Mouse (Mus musculus) lung, embryonic 16.5 days (tissue): ENCODE results near the gene Akt2. TPM values are rescaled to one million over a fixed set of nuclear protein-coding genes. Genes with fewer than 3 reads are reported as not detected.
A peak's percentile ranks its signal among the peaks of the same experiment; 100 is the strongest.

Source experiments
- ATAC-seq: fragments of 200-750 bp; cut with Nextera tagmentation; 2 replicates; pipeline ENCODE4 v1.8.0; 2017; ENCODE audit warnings: low read depth, mild to moderate bottlenecking, moderate library complexity
- H3K27ac ChIP-seq: fragments of 300-500 bp; sonication (generic); 2 replicates; pipeline ENCODE4 v1.5.1; 2014; ENCODE audit warnings: mild to moderate bottlenecking, control low read depth, low read length
- H3K27me3 ChIP-seq: fragments of 300-500 bp; sonication (generic); 2 replicates; pipeline ENCODE4 v1.6.1; 2014; ENCODE audit warnings: low read depth, low read length, mixed read lengths; ENCODE audit not compliant: control insufficient read depth, insufficient read depth
- H3K36me3 ChIP-seq: fragments of 300-500 bp; sonication (generic); 2 replicates; pipeline ENCODE4 v1.6.1; 2014; ENCODE audit warnings: low read length; ENCODE audit not compliant: control insufficient read depth, insufficient read depth
- H3K4me1 ChIP-seq: fragments of 300-500 bp; sonication (generic); replicated peaks from 2 replicates; pipeline ENCODE4 v1.6.1; 2014; ENCODE audit warnings: low read length, mixed read lengths; ENCODE audit not compliant: control insufficient read depth, insufficient read depth
- H3K4me2 ChIP-seq: fragments of 300-500 bp; sonication (generic); 2 replicates; pipeline ENCODE4 v1.6.1; 2014; ENCODE audit warnings: low read depth, low read length, control low read depth
- H3K4me3 ChIP-seq: fragments of 300-500 bp; sonication (generic); 2 replicates; pipeline ENCODE4 v1.5.1; 2014; ENCODE audit warnings: mild to moderate bottlenecking, low read length, control low read depth
- H3K9ac ChIP-seq: fragments of 300-500 bp; sonication (generic); 2 replicates; pipeline ENCODE4 v1.6.1; 2014; ENCODE audit warnings: low read length, control low read depth
- H3K9me3 ChIP-seq: fragments of 300-500 bp; sonication (generic); 2 replicates; pipeline ENCODE4 v1.6.1; 2016; ENCODE audit warnings: low read length; ENCODE audit not compliant: control insufficient read depth
- WGBS: fragments of 180-500 bp; shearing (Covaris S2); extraction: QIAGEN DNeasy Blood & Tissue Kit; methylation state at CpG from one replicate; pipeline ENCODE4 v1.1.7; 2014; 5-methylcytosine and 5-hydroxymethylcytosine counted together
- polyA plus RNA-seq: library from polyadenylated mRNA; unstranded; fragments of >200 nt; fragmentation: Nextera tagmentation; extraction: Ambion mirVana; gene quantifications from 2 replicates; pipeline ENCODE4 v1.2.1, GENCODE M21; 2015

Gene Akt2
- polyA plus RNA-seq: 89.4 and 93.0 TPM in 2 replicates

DNA sequence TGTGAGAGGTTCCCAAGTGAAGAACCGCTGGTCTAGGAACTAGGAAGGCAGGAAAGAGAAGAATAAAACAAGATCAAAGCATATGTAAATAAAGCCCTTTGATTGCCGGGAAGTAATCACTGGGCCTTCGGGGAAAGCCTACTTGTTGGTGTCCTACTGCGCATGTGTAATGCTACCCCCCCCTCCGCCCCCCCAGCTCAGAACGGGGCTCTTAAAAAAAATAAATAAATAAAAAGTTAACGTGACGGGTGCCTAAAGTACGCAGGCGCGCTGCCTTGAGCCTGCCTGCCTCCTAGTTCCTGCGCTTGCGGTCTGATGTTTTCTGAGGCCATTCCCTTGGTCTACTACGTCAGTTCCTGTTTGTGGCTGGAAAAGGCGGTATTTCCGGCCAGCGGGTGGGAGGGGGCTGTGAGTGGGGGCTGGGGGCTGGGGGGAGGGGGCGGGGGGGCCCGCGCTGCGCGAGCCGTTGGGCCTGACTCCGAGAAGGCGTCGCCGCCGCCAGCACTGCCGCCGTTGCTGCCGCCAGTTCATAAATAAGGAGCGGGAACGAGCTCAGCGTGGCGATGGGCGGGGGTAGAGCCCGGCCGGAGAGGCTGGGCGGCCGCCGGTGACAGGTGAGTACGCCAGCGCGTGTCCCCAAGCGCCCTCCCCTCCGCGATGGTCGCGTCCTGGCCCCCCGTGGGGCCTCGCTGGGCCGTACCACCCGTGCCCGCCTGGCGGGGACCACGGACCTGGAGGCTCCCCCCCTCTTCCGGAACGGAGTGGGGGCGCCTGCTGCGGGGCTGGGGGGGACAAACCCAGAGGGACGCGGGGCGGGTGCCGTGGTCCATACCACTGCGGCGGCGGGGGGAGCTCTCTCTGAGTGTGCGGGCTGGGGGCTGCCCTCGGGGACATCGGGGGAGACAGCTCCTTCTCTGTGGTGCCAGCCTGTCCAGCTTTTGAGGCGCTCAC is at the start of gene Akt2:
Akt2 (plus strand) TSS at position 287 of the 951 bp plus-strand sequence.
- peak; percentile 96 for ATAC-seq
- Histone ChIP-seq H3K27me3 (no peaks in the 10 kb centered on the region), H3K9me3 (no peaks in the 10 kb centered on the region), H3K4me2 (peak within 1 kb of the TSS; percentile 71), H3K9ac (peak within 1 kb of the TSS; percentile 91), H3K4me3 (peak within 1 kb of the TSS; percentile 69), H3K36me3 (no peaks in the 10 kb centered on the region), H3K27ac (peak within 1 kb of the TSS; percentile 98), H3K4me1 (peaks cover 21% of the 10 kb centered on the region)
- WGBS: under 1% methylated on average over 44 of the region's 71 CpGs

DNA sequence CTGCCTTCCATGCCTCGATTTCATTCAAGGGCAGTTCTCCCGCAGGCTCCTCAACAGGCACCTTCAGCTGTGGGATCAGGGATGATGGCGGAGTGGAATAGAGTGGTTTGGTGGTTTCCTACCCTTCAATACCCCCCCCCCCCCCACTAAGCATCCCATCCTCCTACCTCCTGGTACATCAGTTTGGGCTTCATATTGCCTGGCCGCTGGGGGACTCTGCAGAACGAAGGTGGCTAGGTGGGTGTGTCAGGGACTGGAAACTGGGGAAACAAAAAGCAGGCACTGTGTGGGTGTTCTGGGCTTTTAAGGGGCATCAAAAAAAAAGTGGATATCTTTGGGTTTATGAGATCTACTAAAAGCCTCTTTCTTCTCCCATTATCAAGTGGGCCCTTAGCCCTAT is 49.4 kb upstream of the Akt2 start:
- H3K4me1 ChIP-seq: peaks cover 2% of the 10 kb centered on the region; the same call in 1 of the 2 replicates
- 53% methylated on average over 5 of the region's 5 CpGs for WGBS
- no peaks in the 10 kb centered on the region; the same call in 1 of the 2 replicates for H3K36me3 ChIP-seq
- no peak overlapping the region for H3K27ac ChIP-seq
- no peaks in the 10 kb centered on the region for H3K9me3 ChIP-seq
- no peaks in the 10 kb centered on the region for H3K27me3 ChIP-seq
- no peak for ATAC-seq
- peak overlapping the region; percentile 70 for H3K9ac ChIP-seq
- H3K4me3 ChIP-seq: peak overlapping the region; percentile 57
- H3K4me2 ChIP-seq: peak overlapping the region; percentile 88

DNA sequence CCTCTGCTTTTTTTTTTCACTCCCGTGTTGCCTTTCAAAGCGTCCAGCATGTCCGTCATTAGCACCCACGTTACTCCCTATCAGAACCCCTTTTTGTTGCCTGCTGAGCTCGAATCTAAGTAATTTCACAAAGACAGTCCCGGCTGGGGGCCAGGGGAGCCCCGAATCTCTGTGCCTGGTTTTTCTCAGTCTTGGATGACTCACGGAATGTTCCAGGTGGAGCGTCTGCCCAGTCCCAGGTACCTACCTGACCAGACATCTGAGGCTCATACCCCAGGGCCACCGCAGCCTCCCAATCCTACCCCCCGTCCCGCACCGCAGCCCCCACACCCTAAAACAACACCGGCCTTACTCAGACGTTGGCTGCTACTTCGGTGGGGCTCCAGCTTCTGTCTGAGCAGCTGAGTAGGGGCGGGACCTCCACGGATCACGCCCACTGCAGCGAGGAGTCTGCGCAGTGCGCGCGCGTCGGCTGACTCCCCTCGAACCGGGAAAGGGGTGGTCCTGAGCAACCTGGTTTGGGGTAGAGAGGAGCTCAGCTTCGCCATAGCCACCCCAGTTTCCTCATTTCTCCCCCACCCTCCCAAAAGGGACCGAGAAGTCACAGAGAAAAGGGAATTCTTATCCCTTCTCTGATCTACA is 48.8 kb upstream of the Akt2 start:
- Histone ChIP-seq H3K4me2 (peak overlapping the region; percentile 88), H3K9ac (peak overlapping the region; percentile 70), H3K27ac (no peak overlapping the region), H3K4me1 (peaks cover 2% of the 10 kb centered on the region; the same call in 1 of the 2 replicates), H3K36me3 (no peaks in the 10 kb centered on the region; the same call in 1 of the 2 replicates), H3K27me3 (no peaks in the 10 kb centered on the region), H3K9me3 (no peaks in the 10 kb centered on the region), H3K4me3 (peak overlapping the region; percentile 57)
- under 1% methylated on average over 30 of the region's 30 CpGs for WGBS
- peak; percentile 95 for ATAC-seq

DNA sequence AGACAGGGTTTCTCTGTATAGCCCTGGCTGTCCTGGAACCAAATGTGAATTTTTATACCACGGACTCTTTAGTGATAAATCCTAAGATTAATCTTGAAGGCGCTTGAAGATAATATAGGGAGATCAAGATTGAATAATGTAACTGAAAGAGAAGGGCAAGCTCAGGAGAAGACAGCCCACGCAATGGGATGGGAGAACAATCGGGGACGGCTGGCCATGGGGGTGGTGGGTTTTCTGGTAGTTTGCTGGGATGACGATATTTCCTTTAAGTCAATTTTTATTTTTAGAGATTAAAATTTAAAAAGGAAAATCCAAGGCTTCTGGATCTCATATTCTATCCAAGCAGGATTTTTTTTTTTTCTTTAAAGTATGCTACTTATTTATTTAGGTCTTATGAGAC is 48.3 kb upstream of the Akt2 start:
- 45% methylated on average over 6 of the region's 6 CpGs for WGBS
- Histone ChIP-seq H3K4me1 (peaks cover 2% of the 10 kb centered on the region; the same call in 1 of the 2 replicates), H3K36me3 (no peaks in the 10 kb centered on the region; the same call in 1 of the 2 replicates), H3K9me3 (no peaks in the 10 kb centered on the region), H3K27ac (no peak overlapping the region), H3K27me3 (no peaks in the 10 kb centered on the region), H3K4me2 (peak overlapping the region; percentile 88), H3K9ac (peak overlapping the region; percentile 70), H3K4me3 (peak overlapping the region; percentile 57)
- ATAC-seq: 0 out of 2 replicates have a peak, but pooled peaks have one; percentile 2

DNA sequence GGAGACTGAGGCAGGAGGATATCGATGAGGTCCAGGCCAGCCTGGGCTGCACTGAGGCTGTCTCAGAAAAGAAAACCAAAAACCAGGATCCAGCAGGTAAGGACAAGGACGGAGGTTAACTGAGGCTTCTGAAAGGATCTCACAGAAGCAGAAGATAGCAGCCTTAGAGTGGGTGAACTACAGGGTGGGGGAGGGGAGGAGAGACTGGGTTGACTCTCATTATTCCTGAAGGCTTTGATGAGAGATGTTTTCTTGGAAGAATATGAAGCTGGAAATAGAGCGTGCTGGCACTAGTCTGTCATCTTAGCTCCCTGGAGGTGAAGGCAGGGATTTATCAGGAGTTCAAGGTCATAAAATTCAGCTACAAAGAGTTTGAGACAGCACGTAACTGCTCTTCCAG is 47.5 kb upstream of the Akt2 start:
- no peaks in the 10 kb centered on the region for H3K9me3 ChIP-seq
- whole genome bisulfite sequencing: 91% methylated on average over 4 of the region's 4 CpGs
- no peak for ATAC-seq
- no peak overlapping the region for H3K4me3 ChIP-seq
- no peaks in the 10 kb centered on the region; the same call in 1 of the 2 replicates for H3K36me3 ChIP-seq
- H3K27ac ChIP-seq: no peak overlapping the region
- peaks cover 2% of the 10 kb centered on the region; the same call in 1 of the 2 replicates for H3K4me1 ChIP-seq
- no peak overlapping the region for H3K9ac ChIP-seq
- H3K27me3 ChIP-seq: no peaks in the 10 kb centered on the region
- no peak overlapping the region for H3K4me2 ChIP-seq

- WGBS: 67% methylated on average over 12 of the region's 12 CpGs
- H3K36me3 ChIP-seq: no peaks in the 10 kb centered on the region; the same call in 1 of the 2 replicates
- H3K4me2 ChIP-seq: no peak overlapping the region
- H3K9ac ChIP-seq: no peak overlapping the region
- H3K9me3 ChIP-seq: no peaks in the 10 kb centered on the region
- H3K27me3 ChIP-seq: no peaks in the 10 kb centered on the region
- no peak overlapping the region for H3K4me3 ChIP-seq
- H3K4me1 ChIP-seq: peaks cover 2% of the 10 kb centered on the region; the same call in 1 of the 2 replicates
- no peak for ATAC-seq
- H3K27ac ChIP-seq: no peak overlapping the region
These were observed 46.5 kb upstream of the Akt2 start for GRCm38 (mm10) chr7:27544675-27545370.

DNA sequence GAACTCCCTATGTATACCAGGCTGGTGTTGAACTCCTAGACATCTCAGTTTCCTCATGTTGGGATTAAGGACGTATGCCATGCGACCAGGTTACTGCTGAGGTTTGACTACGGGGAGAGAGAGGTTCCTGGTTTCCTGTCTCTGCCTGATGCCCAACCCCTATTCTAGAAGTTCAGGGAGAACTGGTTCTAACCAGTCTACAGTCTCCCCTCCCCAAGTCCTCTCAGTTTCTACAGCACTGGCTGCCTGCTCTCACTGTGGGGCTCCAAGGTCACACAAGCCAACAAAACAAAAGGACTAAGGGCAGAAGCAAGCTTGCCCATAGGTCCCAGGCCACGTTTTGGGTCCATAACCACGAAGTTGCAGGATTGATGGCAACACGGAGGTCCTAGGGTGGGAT is 41.8 kb upstream of the Akt2 start:
- no peak for ATAC-seq
- Histone ChIP-seq H3K36me3 (no peaks in the 10 kb centered on the region), H3K27ac (no peak overlapping the region), H3K4me3 (no peak overlapping the region), H3K4me2 (no peak overlapping the region), H3K27me3 (no peaks in the 10 kb centered on the region), H3K9me3 (no peaks in the 10 kb centered on the region), H3K9ac (no peak overlapping the region), H3K4me1 (peaks cover 12% of the 10 kb centered on the region)
- WGBS: 70% methylated on average over 6 of the region's 6 CpGs

DNA sequence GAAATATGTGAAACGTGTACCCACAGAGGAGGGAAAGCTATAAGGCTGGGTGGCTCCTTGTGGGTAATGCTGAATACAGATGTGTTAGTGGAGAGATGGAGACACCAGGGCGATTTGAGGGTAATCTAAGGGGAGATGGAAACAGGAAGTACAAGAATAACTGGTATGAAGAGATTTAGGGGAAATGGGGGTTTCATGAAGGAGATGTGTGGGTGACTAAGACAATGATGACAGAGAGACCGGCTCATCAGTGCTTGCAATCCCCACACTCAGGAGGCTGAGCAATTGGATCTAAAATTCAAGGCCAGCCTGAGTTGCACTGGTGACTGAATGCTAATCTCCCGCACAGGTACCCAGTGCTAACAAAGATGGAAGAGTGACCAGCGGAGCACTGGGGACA is 39.3 kb upstream of the Akt2 start:
- Histone ChIP-seq H3K27ac (no peak overlapping the region), H3K36me3 (peaks cover 2% of the 10 kb centered on the region; the same call in 1 of the 2 replicates), H3K27me3 (no peaks in the 10 kb centered on the region), H3K9ac (peak overlapping the region; percentile 73), H3K9me3 (no peaks in the 10 kb centered on the region), H3K4me3 (peak overlapping the region; percentile 64), H3K4me1 (peaks cover 12% of the 10 kb centered on the region), H3K4me2 (peak overlapping the region; percentile 88)
- ATAC-seq: no peak
- WGBS: 38% methylated on average over 5 of the region's 5 CpGs
